12 mouse cellular contexts compared by ENCODE assay signal in the genomic region with DNA sequence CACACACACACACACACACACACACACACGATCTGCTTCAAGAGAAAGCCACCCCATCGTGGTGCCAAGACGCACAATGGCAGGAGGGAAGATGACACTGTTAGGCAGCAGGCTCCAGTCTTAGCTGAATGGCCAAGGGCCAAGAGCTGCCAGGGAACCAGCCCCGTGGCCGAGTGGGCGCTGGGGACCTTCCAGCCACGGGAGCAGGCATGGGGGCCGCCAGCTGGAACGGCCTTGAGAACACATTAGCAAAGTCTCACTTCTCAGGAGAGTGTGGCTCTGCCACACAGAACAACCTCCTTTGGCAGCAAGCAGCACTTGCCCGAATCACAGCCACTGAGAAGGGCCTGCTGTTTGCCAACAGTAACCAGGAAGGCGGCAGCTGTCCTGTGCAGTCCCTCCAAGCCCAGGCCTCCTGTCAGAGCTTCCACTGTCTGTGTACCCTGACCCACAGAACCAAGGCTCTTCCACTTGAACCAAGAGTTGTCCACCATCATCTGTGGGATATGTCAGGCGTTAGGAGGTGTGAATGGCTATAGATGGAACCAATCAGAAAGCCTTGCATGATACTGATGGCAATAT. TPM values are rescaled to one million over a fixed set of nuclear protein-coding genes. Genes with fewer than 3 reads are reported as not detected.
DNase-seq lines count a peak whose midpoint lies in the region; ATAC-seq and TF ChIP-seq lines count a peak whose summit lies in the region.
"Had no signal": no experiment of that assay in that cellular context is flagged by ENCODE, and none has a peak within 500 bp of the region (broad histone marks: within the 10 kb centered on the region; RNA-seq: fewer than 3 reads in every experiment).

No protein-coding gene starts in this region.

- no peak for ATAC-seq in cerebellum, adult (ENCODE audit: insufficient number of reproducible peaks, low FRiP score, low TSS enrichment)
- peak; percentile 86 for ATAC-seq in hindbrain, postnatal 0 days
- no peak for ATAC-seq in liver, embryonic 11.5 days (replicated peaks; ENCODE audit: low FRiP score)
- no peak for ATAC-seq in megakaryocyte, adult 5-6 weeks (ENCODE audit: poor library complexity, severe bottlenecking)

- WGBS in hindbrain, postnatal 0 days, result 48% methylated on average over 12 of the region's 12 CpGs
- WGBS in liver, embryonic 11.5 days, result 89% methylated on average over 12 of the region's 12 CpGs

- H3K4me3 ChIP-seq in hindbrain, postnatal 0 days (ENCODE audit: low read length), result no peak overlapping the region
- no peak overlapping the region for H3K4me3 ChIP-seq in liver, embryonic 11.5 days (ENCODE audit: low read depth, low read length)

- intact Hi-C loops in left cerebral cortex, postnatal 4 days (cut with DNase I), result no loop called here
- intact Hi-C loops in left cerebral cortex, postnatal 36 days (cut with DNase I), result no loop called here

- peak; percentile 60 for DNase-seq in cerebellum, adult 11 months
- DNase-seq in left cerebral cortex, postnatal 4 days, result peak; percentile 90
- DNase-seq in left cerebral cortex, postnatal 36 days (ENCODE audit: low spot score in 2 of 2), result no peak
- peak; percentile 83 to 92 for DNase-seq in cerebellum, postnatal 10 days
- DNase-seq in hindbrain, postnatal 0 days (ENCODE audit: low spot score), result peak; percentile 83
- DNase-seq in liver, embryonic 11.5 days (ENCODE audit: low spot score), result no peak
- DNase-seq: heart, adult 18-20 months; kidney, postnatal 25 days; thymus, adult 2 months had no signal

- H3K4me2 ChIP-seq in hindbrain, postnatal 0 days (ENCODE audit: low read depth, low read length), result no peak overlapping the region
- no peak overlapping the region for H3K4me2 ChIP-seq in liver, embryonic 11.5 days

- H3K9ac ChIP-seq in hindbrain, postnatal 0 days (replicated peaks; ENCODE audit: low read length), result no peak overlapping the region
- no peak overlapping the region for H3K9ac ChIP-seq in liver, embryonic 11.5 days (ENCODE audit: low read depth, low read length)

- no peaks in the 10 kb centered on the region for H3K9me3 ChIP-seq in hindbrain, postnatal 0 days (ENCODE audit: low read length)
- H3K9me3 ChIP-seq in liver, embryonic 11.5 days (ENCODE audit: control insufficient read depth, low read length), result no peaks in the 10 kb centered on the region
- H3K9me3 ChIP-seq: G1E had no signal

- peak overlapping the region; percentile 12; the same call in 1 of the 2 replicates for H3K27ac ChIP-seq in hindbrain, postnatal 0 days
- H3K27ac ChIP-seq in liver, embryonic 11.5 days (ENCODE audit: low read depth, low read length), result no peak overlapping the region

- no peak for TF ChIP-seq CTCF in hindbrain, postnatal 0 days (IDR thresholded peaks at IDR 0.05; ENCODE audit: low read depth)

- no peaks in the 10 kb centered on the region for H3K27me3 ChIP-seq in hindbrain, postnatal 0 days (ENCODE audit: insufficient read depth, low read length)
- no peaks in the 10 kb centered on the region for H3K27me3 ChIP-seq in liver, embryonic 11.5 days (replicated peaks; ENCODE audit: control insufficient read depth, insufficient read depth, low read length)

- H3K4me1 ChIP-seq in hindbrain, postnatal 0 days (ENCODE audit: insufficient read depth, low read length), result peaks cover 58% of the 10 kb centered on the region
- H3K4me1 ChIP-seq in liver, embryonic 11.5 days (replicated peaks; ENCODE audit: control insufficient read depth, insufficient read depth, low read length), result peaks cover 12% of the 10 kb centered on the region

- no peaks in the 10 kb centered on the region for H3K36me3 ChIP-seq in hindbrain, postnatal 0 days (ENCODE audit: insufficient read depth, low read length)
- H3K36me3 ChIP-seq in liver, embryonic 11.5 days (ENCODE audit: control insufficient read depth, insufficient read depth, low read length), result no peaks in the 10 kb centered on the region
- H3K36me3 ChIP-seq: G1E had no signal

RNA-seq across cellular contexts. Expression of a gene that starts 30.1 kb away (rescaled TPM):
- 10 to 100 TPM; 12.2 to 13.7 TPM for total RNA-seq in left cerebral cortex, postnatal 4 days (2021)
- 10 to 100 TPM; 37.8 to 42.0 TPM for total RNA-seq in left cerebral cortex, postnatal 36 days (2021)
- total RNA-seq in hindbrain, postnatal 0 days (2014; rRNA removed), result 36.1 and 40.5 TPM in 2 replicates
- 5.8 and 7.1 TPM in 2 replicates for polyA plus RNA-seq in hindbrain, postnatal 0 days (2015; fragmentation: Nextera tagmentation; extraction: Ambion mirVana)
- 3.9 and 4.1 TPM in 2 replicates for polyA plus RNA-seq in liver, embryonic 11.5 days (2014; fragmentation: Nextera tagmentation; extraction: Ambion mirVana)
- 28.0 and 33.1 TPM in 2 replicates for total RNA-seq in megakaryocyte, adult 5-6 weeks (2015)
- total RNA-seq in megakaryocyte, adult 5-6 weeks (2017), result 14.1 and 16.9 TPM in 2 replicates
- polyA plus RNA-seq: G1E had no signal

Comparison
In these comparisons a context has a peak if more than half of its experiments do, and no peak if none do; other contexts are left out.
1. DNase-seq: peak in cerebellum, adult 11 months (single experiment), left cerebral cortex, postnatal 4 days (single experiment), cerebellum, postnatal 10 days (2 of 2) and hindbrain, postnatal 0 days (single experiment); none in left cerebral cortex, postnatal 36 days (0 of 2) and liver, embryonic 11.5 days (single experiment).